Mouse (Mus musculus) limb, embryonic 11.5 days (tissue): ENCODE results near the gene Vldlr. TPM values are rescaled to one million over a fixed set of nuclear protein-coding genes. Genes with fewer than 3 reads are reported as not detected.

Experiments
- ATAC-seq: fragments of 200-750 bp; cut with Nextera tagmentation; 2 replicates; pipeline ENCODE4 v1.8.0; 2017; ENCODE audit warnings: low read depth; ENCODE audit not compliant: insufficient number of reproducible peaks, low FRiP score, low TSS enrichment
- DNase-seq: peaks from one replicate; pipeline ENCODE4 v3.0.0-alpha.2; 2015; ENCODE audit warnings: low spot score
- H3K27ac ChIP-seq: fragments of 300-500 bp; sonication (generic); replicated peaks from 2 replicates; pipeline ENCODE4 v1.5.1; 2014; ENCODE audit warnings: low read depth, mild to moderate bottlenecking, low read length
- H3K27me3 ChIP-seq: fragments of 300-500 bp; sonication (generic); 2 replicates; pipeline ENCODE4 v1.6.1; 2014; ENCODE audit warnings: mild to moderate bottlenecking, low read length, mixed read lengths; ENCODE audit not compliant: control insufficient read depth, insufficient read depth
- H3K36me3 ChIP-seq: fragments of 300-500 bp; sonication (generic); 2 replicates; pipeline ENCODE4 v1.6.1; 2014; ENCODE audit warnings: mild to moderate bottlenecking, low read length, moderate library complexity, mixed read lengths; ENCODE audit not compliant: control insufficient read depth, insufficient read depth
- H3K4me1 ChIP-seq: fragments of 300-500 bp; sonication (generic); 2 replicates; pipeline ENCODE4 v1.6.1; 2014; ENCODE audit warnings: low read length, mixed read lengths; ENCODE audit not compliant: control insufficient read depth, insufficient read depth
- H3K4me2 ChIP-seq: fragments of 300-500 bp; sonication (generic); 2 replicates; pipeline ENCODE4 v1.6.1; 2014; ENCODE audit warnings: low read depth, mild to moderate bottlenecking, moderate library complexity; ENCODE audit not compliant: severe bottlenecking
- H3K4me3 ChIP-seq: fragments of 300-500 bp; sonication (generic); 2 replicates; pipeline ENCODE4 v1.5.1; 2014; ENCODE audit warnings: low read depth, low read length
- H3K9ac ChIP-seq: fragments of 300-500 bp; sonication (generic); 2 replicates; pipeline ENCODE4 v1.6.1; 2014; ENCODE audit warnings: mild to moderate bottlenecking, low read length
- H3K9me3 ChIP-seq: fragments of 300-500 bp; sonication (generic); 2 replicates; pipeline ENCODE4 v1.6.1; 2016; ENCODE audit warnings: low read length; ENCODE audit not compliant: control insufficient read depth
- WGBS: fragments of 180-500 bp; shearing (Covaris S2); extraction: QIAGEN DNeasy Blood & Tissue Kit; methylation state at CpG from one replicate; pipeline ENCODE4 v1.1.7; 2014; 5-methylcytosine and 5-hydroxymethylcytosine counted together
- polyA plus RNA-seq: library from polyadenylated mRNA; unstranded; fragments of >200 nt; fragmentation: Nextera tagmentation; extraction: Ambion mirVana; gene quantifications from 2 replicates; pipeline ENCODE4 v1.2.1, GENCODE M21; 2014

The Vldlr gene
- polyA plus RNA-seq, 1 experiment from 2014 or later = 2.4 TPM

DNA sequence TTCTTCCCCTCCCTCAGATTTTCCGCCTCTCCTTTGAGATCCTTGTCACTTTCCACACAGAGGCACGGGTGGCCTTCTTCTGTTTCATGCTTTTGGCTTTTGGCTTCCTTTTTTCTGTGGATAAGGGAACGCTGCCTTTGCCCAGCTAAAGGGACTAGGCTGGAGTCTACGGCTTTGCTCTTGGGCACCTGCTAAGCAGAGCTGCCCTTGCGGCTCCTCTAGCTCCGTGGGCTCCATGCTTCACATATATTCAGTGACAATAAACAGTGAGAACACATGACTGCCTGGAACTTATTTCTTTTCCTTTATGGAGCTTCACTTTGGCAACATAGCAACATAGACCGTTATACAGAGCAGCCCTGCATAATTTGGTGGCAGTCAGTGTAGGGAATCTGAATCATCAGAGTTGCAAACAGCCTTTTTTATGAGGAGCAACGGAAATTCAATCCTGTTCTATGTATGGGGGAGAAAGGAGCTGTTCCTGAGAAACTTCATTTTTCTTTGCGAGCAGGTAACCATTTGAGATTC, 12.5 kb upstream of the Vldlr start:
- ATAC-seq = no peak
- no peaks in the 10 kb centered on the region for H3K9me3 ChIP-seq

DNA sequence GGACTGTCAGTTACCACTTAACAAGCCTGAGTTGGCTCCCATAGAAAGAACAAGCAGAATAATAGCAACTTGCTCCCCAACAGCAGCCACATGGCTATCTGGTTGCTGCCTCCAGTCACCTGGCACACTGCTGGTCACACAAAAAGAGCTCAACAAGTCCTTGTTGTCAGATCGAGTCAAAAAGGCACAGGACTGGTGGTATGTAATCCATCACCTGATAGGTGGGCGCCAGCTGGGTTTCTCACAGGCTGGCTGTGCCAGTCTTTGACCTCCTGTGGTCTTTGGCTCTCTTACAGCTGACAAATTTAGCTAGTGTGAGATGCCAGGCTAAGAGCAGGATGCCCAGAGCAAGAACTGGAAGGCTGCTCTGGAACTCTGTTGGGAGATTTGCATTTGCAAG, 5.3 kb upstream of the Vldlr start:
- no peak overlapping the region for H3K9ac ChIP-seq
- 68% methylated on average over 2 of the region's 2 CpGs for whole genome bisulfite sequencing

More for the DNA sequence above, 12.5 kb upstream of the Vldlr start:
- 79% methylated on average over 9 of the region's 9 CpGs for WGBS
- H3K9ac ChIP-seq = no peak overlapping the region
- no peak overlapping the region for H3K4me2 ChIP-seq
- no peaks in the 10 kb centered on the region for H3K36me3 ChIP-seq
- H3K27me3 ChIP-seq = no peaks in the 10 kb centered on the region
- H3K4me1 ChIP-seq = no peaks in the 10 kb centered on the region
- DNase-seq = no peak
- H3K27ac ChIP-seq = no peak overlapping the region
- H3K4me3 ChIP-seq = no peak overlapping the region

DNA sequence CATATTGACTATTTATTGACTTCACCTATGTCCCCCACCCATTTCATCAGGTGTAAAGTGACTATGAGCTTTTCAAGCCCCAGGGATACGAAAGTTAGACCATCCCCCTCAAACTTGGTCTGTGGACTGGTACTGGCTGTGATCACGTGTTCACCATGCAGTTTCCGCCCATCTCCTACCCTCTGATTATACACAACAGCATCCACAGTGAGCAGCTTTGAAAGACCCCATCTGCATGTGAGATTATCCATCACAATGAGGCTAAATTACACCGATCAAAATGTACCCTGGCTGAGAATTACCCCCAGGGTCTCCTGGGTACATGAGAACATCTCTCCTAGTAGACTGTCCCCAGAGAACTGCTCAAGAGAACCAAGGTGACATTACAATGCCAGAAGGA, 688 bp upstream of the Vldlr start:
- peaks cover 4% of the 10 kb centered on the region; the same call in 1 of the 2 replicates for H3K4me1 ChIP-seq
- no peak overlapping the region for H3K9ac ChIP-seq
- 80% methylated on average over 4 of the region's 4 CpGs for WGBS
- H3K27ac ChIP-seq = no peak overlapping the region
- no peaks in the 10 kb centered on the region for H3K9me3 ChIP-seq
- no peaks in the 10 kb centered on the region for H3K36me3 ChIP-seq
- DNase-seq (no peak), ATAC-seq (no peak)
- no peak overlapping the region for H3K4me2 ChIP-seq
- no peak overlapping the region for H3K4me3 ChIP-seq
- H3K27me3 ChIP-seq = peaks cover 5% of the 10 kb centered on the region; the same call in 1 of the 2 replicates

More for the DNA sequence above, 5.3 kb upstream of the Vldlr start:
- Histone ChIP-seq H3K4me2 (no peak overlapping the region), H3K36me3 (no peaks in the 10 kb centered on the region), H3K9me3 (no peaks in the 10 kb centered on the region), H3K27ac (no peak overlapping the region), H3K4me1 (no peaks in the 10 kb centered on the region), H3K4me3 (no peak overlapping the region), H3K27me3 (peaks cover 3% of the 10 kb centered on the region; the same call in 1 of the 2 replicates)
- no peak for DNase-seq
- ATAC-seq = no peak

DNA sequence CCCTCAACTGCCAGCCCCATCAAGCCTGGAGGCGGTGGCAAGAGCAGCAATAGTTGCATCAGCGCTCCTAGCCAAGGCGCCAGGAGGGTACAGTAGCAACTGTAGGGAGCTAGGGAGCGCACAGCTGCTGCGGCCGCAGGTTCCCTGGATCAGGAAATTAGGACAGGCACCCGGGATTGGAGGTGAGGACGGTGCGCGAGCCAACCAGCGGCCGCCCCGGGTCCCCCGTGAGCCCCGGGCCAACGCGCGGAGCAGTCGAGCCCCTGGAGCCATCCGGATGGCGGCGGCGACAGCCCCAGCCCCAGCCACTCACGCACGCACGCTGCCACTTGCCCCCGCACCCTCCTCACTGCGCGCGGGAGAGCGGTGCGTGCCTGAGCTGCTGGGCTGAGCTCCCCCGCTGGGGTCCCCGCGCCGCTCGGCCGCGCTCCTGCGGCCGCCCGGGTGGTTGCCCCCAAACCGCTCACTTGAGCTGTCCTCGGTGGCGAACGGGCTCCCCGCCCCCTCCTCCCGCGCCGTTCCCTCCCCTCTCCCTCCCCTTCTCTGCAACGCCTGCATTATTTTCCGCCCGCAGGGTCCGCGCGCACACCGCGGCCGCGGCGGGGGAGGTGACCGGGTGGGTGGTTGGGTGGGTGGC, 601 bp downstream of the Vldlr start:
- Histone ChIP-seq H3K27ac (no peak overlapping the region), H3K4me3 (peak overlapping the region; percentile 65), H3K4me1 (peaks cover 4% of the 10 kb centered on the region; the same call in 1 of the 2 replicates), H3K9me3 (no peaks in the 10 kb centered on the region), H3K9ac (peak overlapping the region; percentile 44), H3K36me3 (no peaks in the 10 kb centered on the region), H3K4me2 (peak overlapping the region; percentile 98), H3K27me3 (peaks cover 5% of the 10 kb centered on the region; the same call in 1 of the 2 replicates)
- peak; percentile 80 for ATAC-seq
- under 1% methylated on average over 59 of the region's 62 CpGs for WGBS
- DNase-seq = peak; percentile 77

DNA sequence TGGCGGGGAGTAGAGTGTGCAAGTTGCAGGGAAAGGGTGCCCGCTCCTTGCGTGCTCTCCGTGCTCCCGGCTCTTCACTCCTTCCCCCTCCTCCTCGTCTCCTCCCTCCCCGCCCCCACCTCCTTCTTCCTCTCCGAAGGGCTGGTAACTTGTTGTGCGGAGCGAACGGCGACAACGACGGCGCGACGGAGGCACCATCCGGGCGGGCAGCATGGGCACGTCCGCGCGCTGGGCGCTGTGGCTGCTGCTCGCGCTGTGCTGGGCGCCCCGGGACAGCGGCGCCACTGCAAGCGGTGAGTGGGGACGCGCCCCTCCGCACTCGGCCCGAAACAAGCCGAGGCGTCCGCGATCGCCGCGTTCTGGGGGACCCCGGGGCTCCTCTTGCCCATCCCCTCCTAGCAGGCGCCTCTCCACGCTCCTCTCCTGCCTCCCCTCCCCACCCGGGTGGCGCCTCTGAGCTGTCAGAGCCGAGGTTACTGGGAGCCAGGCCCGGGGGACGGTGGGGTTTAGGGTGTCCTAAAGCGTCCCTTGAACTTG, 1.2 kb downstream of the Vldlr start:
- peak overlapping the region; percentile 44 for H3K9ac ChIP-seq
- no peaks in the 10 kb centered on the region for H3K9me3 ChIP-seq
- 0 out of 2 replicates have a peak, but pooled peaks have one; percentile 22 for ATAC-seq
- peaks cover 4% of the 10 kb centered on the region; the same call in 1 of the 2 replicates for H3K4me1 ChIP-seq
- H3K4me3 ChIP-seq = peak overlapping the region; percentile 65
- H3K4me2 ChIP-seq = peak overlapping the region; percentile 98
- H3K36me3 ChIP-seq = no peaks in the 10 kb centered on the region
- WGBS = under 1% methylated on average over 52 of the region's 52 CpGs
- peak; percentile 65 for DNase-seq
- no peak overlapping the region for H3K27ac ChIP-seq
- peaks cover 5% of the 10 kb centered on the region; the same call in 1 of the 2 replicates for H3K27me3 ChIP-seq

DNA sequence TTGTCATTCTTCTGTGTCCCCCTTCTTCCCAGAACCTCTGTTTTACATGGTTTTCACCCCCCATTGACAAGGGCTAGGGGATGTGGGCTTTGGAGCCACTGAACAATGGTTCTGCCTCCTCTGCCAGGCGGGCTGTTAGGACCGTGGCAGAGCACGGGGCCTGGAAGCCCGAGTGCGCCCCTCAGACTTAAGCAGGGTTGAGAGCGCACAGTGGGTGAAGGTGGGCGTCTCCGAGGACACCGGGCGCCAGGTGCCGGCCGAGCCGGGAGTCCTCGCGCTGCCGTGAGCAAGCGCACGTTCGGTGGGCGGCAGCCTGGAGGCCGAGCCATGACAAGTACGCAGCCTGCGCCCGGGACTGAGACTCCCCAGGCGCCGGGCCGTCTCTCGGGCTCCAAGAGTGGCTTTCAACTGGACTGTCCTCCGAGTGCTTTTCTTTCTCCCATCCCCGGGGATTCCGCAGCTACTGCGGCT, 1.7 kb downstream of the Vldlr start:
- Histone ChIP-seq H3K27me3 (peaks cover 5% of the 10 kb centered on the region; the same call in 1 of the 2 replicates), H3K4me2 (peak overlapping the region; percentile 98), H3K4me1 (peaks cover 4% of the 10 kb centered on the region; the same call in 1 of the 2 replicates), H3K4me3 (peak overlapping the region; percentile 65), H3K36me3 (no peaks in the 10 kb centered on the region), H3K9me3 (no peaks in the 10 kb centered on the region), H3K9ac (peak overlapping the region; percentile 44), H3K27ac (no peak overlapping the region)
- WGBS = under 1% methylated on average over 30 of the region's 32 CpGs
- peak; percentile 63 for DNase-seq
- ATAC-seq = no peak

DNA sequence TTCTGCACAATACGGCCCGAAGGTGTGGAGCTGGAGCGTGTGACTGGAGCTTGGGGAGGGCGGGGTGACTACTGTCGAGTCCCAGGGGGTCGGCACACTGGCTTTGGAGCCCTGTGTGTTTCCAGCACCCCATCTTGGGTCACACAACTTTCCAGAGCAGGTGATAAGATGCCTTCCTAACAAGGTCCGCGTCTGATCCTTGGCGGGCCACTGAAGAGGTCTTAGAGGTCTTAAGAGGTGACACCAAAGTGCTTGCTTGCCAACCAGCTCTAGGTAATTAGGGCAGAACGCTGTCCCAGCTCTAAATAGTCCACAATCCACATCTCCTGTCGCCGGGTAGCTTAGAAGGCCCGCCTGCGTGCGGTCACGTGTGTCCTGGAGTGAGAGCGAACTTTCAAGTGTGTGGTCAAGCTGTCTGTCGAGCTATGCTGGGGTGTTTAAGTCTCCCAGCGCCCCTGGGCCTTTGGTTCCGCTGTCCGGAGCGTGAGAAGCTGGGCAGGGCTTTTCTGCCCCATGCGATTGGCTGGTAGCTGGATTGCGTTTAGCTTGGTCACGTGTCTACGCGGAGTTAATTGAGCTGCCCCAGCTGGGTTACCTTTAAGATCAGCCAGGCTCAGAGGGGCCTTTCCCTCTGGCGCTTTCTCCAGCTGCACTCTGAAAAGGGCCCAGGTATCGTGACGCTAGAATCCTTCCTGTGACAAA, 2.4 kb downstream of the Vldlr start:
- Histone ChIP-seq H3K27ac (no peak overlapping the region), H3K9me3 (no peaks in the 10 kb centered on the region), H3K4me2 (peak overlapping the region; percentile 98)

DNA sequence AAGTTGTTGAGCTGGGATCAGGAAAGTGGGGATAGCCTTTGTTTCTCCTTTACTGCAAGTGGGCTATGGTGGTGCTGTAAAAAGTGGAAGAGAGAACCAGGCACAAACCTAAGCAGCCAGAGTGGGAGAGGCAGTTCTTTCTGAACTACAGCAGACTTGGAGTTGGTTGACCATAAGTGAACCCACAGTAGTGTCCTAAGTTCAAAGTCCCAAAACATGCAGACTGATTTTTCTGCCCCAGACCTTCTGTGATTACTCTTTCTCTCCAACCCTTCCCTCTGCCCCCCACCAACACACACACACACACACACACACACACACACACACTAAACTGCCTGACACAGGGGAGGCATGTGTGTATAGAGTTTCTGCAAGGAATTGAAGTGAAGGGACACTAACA, 3.3 kb downstream of the Vldlr start:
- no peaks in the 10 kb centered on the region for H3K36me3 ChIP-seq
- peaks cover 4% of the 10 kb centered on the region; the same call in 1 of the 2 replicates for H3K4me1 ChIP-seq
- ATAC-seq (no peak), DNase-seq (no peak)
- no peak overlapping the region for H3K27ac ChIP-seq
- H3K27me3 ChIP-seq = peaks cover 5% of the 10 kb centered on the region; the same call in 1 of the 2 replicates
- H3K4me3 ChIP-seq = no peak overlapping the region
- H3K9me3 ChIP-seq = no peaks in the 10 kb centered on the region
- no peak overlapping the region for H3K9ac ChIP-seq
- no peak overlapping the region for H3K4me2 ChIP-seq

More for the DNA sequence above, 2.4 kb downstream of the Vldlr start:
- peak overlapping the region; percentile 65 for H3K4me3 ChIP-seq
- ATAC-seq = peak; percentile 72
- H3K9ac ChIP-seq = 0 out of 2 replicates have a peak overlapping the region, but pooled peaks have one; percentile 12
- peaks cover 5% of the 10 kb centered on the region; the same call in 1 of the 2 replicates for H3K27me3 ChIP-seq
- under 1% methylated on average over 30 of the region's 30 CpGs for WGBS
- peak; percentile 73 for DNase-seq
- no peaks in the 10 kb centered on the region for H3K36me3 ChIP-seq
- peaks cover 4% of the 10 kb centered on the region; the same call in 1 of the 2 replicates for H3K4me1 ChIP-seq
